Mouse (Mus musculus): ENCODE measurements around the gene Atp6v1g2. TPM values are rescaled to one million over a fixed set of nuclear protein-coding genes. Genes with fewer than 3 reads are reported as not detected.

Atp6v1g2 gene
- polyA plus RNA-seq, 1 experiment = 628 TPM

DNA sequence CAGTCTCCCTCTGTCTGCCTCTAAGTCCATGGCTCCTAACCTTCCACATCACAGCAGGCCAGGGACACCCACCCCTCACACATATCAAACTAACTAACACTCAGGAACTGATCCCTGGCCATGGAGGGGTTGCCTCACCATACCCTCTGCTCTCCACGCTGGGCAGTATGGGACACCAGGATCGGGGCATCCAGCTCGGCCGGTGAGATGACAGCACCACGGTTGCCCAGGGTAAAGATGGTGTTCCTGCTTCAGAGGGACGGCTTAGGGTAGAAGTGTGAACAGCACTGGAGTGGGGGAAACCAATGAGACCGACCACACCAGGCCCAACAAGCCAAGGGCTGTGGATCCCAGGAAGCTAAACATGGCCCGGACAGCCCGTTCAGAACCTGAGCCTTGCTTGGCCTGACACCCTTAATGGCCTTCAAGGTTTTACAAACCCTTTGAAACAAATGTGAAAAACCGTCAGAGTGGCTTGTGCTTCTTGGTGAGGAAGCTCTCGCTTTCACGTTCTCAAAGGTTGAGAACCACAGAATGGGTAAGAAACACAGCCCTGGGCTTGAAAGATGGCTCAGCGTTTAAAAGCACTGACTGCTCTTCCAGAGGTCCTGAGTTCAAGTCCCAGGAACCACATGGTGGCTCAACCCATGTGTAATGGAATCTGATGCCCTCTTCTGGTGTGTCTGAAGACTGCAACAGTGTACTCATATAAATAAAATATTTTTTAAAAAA, 45.7 kb downstream of the Atp6v1g2 start:
- no peak for TF ChIP-seq CTCF (IDR thresholded peaks at IDR 0.05; ENCODE audit: borderline replicate concordance, insufficient read depth, low read depth, low read length)
- no peak for TF ChIP-seq POLR2A (IDR thresholded peaks at IDR 0.05; ENCODE audit: borderline replicate concordance, insufficient read depth, low read length)
- WGBS = 86% methylated on average over 13 of the region's 13 CpGs
- no peak overlapping the region for H3K27ac ChIP-seq (ENCODE audit: insufficient read depth, low read length)
- no peak for DNase-seq
- no peak overlapping the region for H3K4me3 ChIP-seq (replicated peaks; ENCODE audit: insufficient read depth, low read depth, low read length)
- H3K27me3 ChIP-seq (ENCODE audit: control insufficient read depth, insufficient read depth, low read length) = no peaks in the 10 kb centered on the region
- H3K4me1 ChIP-seq (ENCODE audit: control insufficient read depth, insufficient read depth, low read length) = no peaks in the 10 kb centered on the region

GRCm38 (mm10) chr17:35280276-35280675, 46.8 kb downstream of the Atp6v1g2 start:
- 74% methylated on average over 3 of the region's 3 CpGs for WGBS
- Histone ChIP-seq H3K27ac (ENCODE audit: insufficient read depth, low read length) (no peak overlapping the region), H3K27me3 (ENCODE audit: control insufficient read depth, insufficient read depth, low read length) (no peaks in the 10 kb centered on the region), H3K4me1 (ENCODE audit: control insufficient read depth, insufficient read depth, low read length) (no peaks in the 10 kb centered on the region), H3K4me3 (replicated peaks; ENCODE audit: insufficient read depth, low read depth, low read length) (no peak overlapping the region)
- no peak for DNase-seq
- no peak for TF ChIP-seq CTCF (IDR thresholded peaks at IDR 0.05; ENCODE audit: borderline replicate concordance, insufficient read depth, low read depth, low read length)
- no peak for TF ChIP-seq POLR2A (IDR thresholded peaks at IDR 0.05; ENCODE audit: borderline replicate concordance, insufficient read depth, low read length)

DNA sequence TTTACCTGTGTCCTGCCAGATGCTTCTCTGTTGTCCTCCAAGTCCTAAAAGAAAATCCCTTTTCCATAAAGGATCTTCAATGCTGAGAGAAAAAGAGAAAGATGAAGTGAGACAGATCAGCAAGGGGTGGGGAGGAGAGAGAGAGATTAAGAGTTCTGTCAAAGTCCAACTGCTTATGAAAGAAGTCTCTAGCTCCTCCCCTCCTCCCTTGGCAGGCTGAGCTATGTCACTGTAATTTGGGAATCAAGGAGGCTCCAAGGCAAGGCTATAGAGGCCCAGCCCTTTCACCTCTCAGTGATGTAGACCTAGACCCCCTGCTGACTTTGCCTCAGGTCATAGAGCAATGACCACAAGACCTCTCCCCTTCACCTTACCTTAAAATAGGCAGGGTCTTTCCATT, 52.0 kb downstream of the Atp6v1g2 start:
- no peak for DNase-seq
- no peak for TF ChIP-seq POLR2A (IDR thresholded peaks at IDR 0.05; ENCODE audit: borderline replicate concordance, insufficient read depth, low read length)
- TF ChIP-seq CTCF (IDR thresholded peaks at IDR 0.05; ENCODE audit: borderline replicate concordance, insufficient read depth, low read depth, low read length) = no peak
- Histone ChIP-seq H3K27ac (ENCODE audit: insufficient read depth, low read length) (no peak overlapping the region), H3K27me3 (ENCODE audit: control insufficient read depth, insufficient read depth, low read length) (no peaks in the 10 kb centered on the region), H3K4me1 (ENCODE audit: control insufficient read depth, insufficient read depth, low read length) (no peaks in the 10 kb centered on the region), H3K4me3 (replicated peaks; ENCODE audit: insufficient read depth, low read depth, low read length) (no peak overlapping the region)

Other genes starting within 250 kb of the Atp6v1g2 start
- gene Vars, start 232.7 kb upstream of the Atp6v1g2 start, polyA plus RNA-seq (2012; rRNA removed) = 65.3 and 77.0 TPM in 2 replicates
- 25.5 and 30.1 TPM in 2 replicates for gene Vwa7, start 217.1 kb upstream of the Atp6v1g2 start, polyA plus RNA-seq (2012; rRNA removed)
- gene Sapcd1, start 205.6 kb upstream of the Atp6v1g2 start, polyA plus RNA-seq (2012; rRNA removed) = 2.0 and 2.3 TPM in 2 replicates
- 4.3 and 5.5 TPM in 2 replicates for gene Msh5, start 186.9 kb upstream of the Atp6v1g2 start, polyA plus RNA-seq (2012; rRNA removed)
- gene Clic1, start 183.7 kb upstream of the Atp6v1g2 start, polyA plus RNA-seq (2012; rRNA removed) = 41.2 and 42.9 TPM in 2 replicates
- gene Ddah2, start 174.6 kb upstream of the Atp6v1g2 start, polyA plus RNA-seq (2012; rRNA removed) = 59.5 and 63.3 TPM in 2 replicates
- 0.11 and 0.15 TPM in 2 replicates for gene Ly6g6c, start 168.3 kb upstream of the Atp6v1g2 start, polyA plus RNA-seq (2012; rRNA removed)
- gene Mpig6b, start 167.5 kb upstream of the Atp6v1g2 start, polyA plus RNA-seq (2012; rRNA removed) = 0.25 and 0.43 TPM in 2 replicates
- 5.3 and 6.3 TPM in 2 replicates for gene Ly6g6e, start 156.8 kb upstream of the Atp6v1g2 start, polyA plus RNA-seq (2012; rRNA removed)
- 8.5 and 10.4 TPM in 2 replicates for gene Ly6g6d, start 155.6 kb upstream of the Atp6v1g2 start, polyA plus RNA-seq (2012; rRNA removed)
- gene Ly6g6f, start 148.1 kb upstream of the Atp6v1g2 start, polyA plus RNA-seq (2012; rRNA removed) = 0.86 and 1.1 TPM in 2 replicates
- 337 and 394 TPM in 2 replicates for gene Abhd16a, start 144.4 kb upstream of the Atp6v1g2 start, polyA plus RNA-seq (2012; rRNA removed)
- 0.28 TPM in 1 of 2 replicates, not detected in the other for gene Ly6g5c, start 125.4 kb upstream of the Atp6v1g2 start, polyA plus RNA-seq (2012; rRNA removed)
- gene Ly6g5b, start 118.2 kb upstream of the Atp6v1g2 start, polyA plus RNA-seq (2012; rRNA removed) = 2.2 and 3.4 TPM in 2 replicates
- 32.7 TPM in 2 replicates for gene Gpank1, start 112.2 kb upstream of the Atp6v1g2 start, polyA plus RNA-seq (2012; rRNA removed)
- gene Csnk2b, start 111.6 kb upstream of the Atp6v1g2 start, polyA plus RNA-seq (2012; rRNA removed) = 231 TPM in 2 replicates
- gene D17H6S53E, start 107.3 kb upstream of the Atp6v1g2 start, polyA plus RNA-seq (2012; rRNA removed) = 12.3 and 14.6 TPM in 2 replicates
- 0.21 and 0.28 TPM in 2 replicates for gene Apom, start 101.6 kb upstream of the Atp6v1g2 start, polyA plus RNA-seq (2012; rRNA removed)
- 211 and 226 TPM in 2 replicates for gene Bag6, start 98.5 kb upstream of the Atp6v1g2 start, polyA plus RNA-seq (2012; rRNA removed)
- gene Prrc2a, start 68.8 kb upstream of the Atp6v1g2 start, polyA plus RNA-seq (2012; rRNA removed) = 277 and 289 TPM in 2 replicates
- gene Aif1, start 57.6 kb upstream of the Atp6v1g2 start, polyA plus RNA-seq (2012; rRNA removed) = 2.1 and 4.1 TPM in 2 replicates
- 2.8 and 3.2 TPM in 2 replicates for gene Lst1, start 45.2 kb upstream of the Atp6v1g2 start, polyA plus RNA-seq (2012; rRNA removed)
- gene Ltb, start 39.2 kb upstream of the Atp6v1g2 start, polyA plus RNA-seq (2012; rRNA removed) = 0.34 and 0.38 TPM in 2 replicates
- gene Tnf, start 31.7 kb upstream of the Atp6v1g2 start, polyA plus RNA-seq (2012; rRNA removed) = not detected in 2 replicates
- 0.11 and 0.13 TPM in 2 replicates for gene Lta, start 28.3 kb upstream of the Atp6v1g2 start, polyA plus RNA-seq (2012; rRNA removed)
- not detected in 2 replicates for gene Gm16181, start 12.8 kb upstream of the Atp6v1g2 start, polyA plus RNA-seq (2012; rRNA removed)
- gene Nfkbil1, start 2.1 kb downstream of the Atp6v1g2 start, polyA plus RNA-seq (2012; rRNA removed) = 12.7 and 13.2 TPM in 2 replicates
- gene Ddx39b, start 8.1 kb downstream of the Atp6v1g2 start, polyA plus RNA-seq (2012; rRNA removed) = 438 and 458 TPM in 2 replicates
- 174 and 183 TPM in 2 replicates for gene H2-D1, start 29.1 kb downstream of the Atp6v1g2 start, polyA plus RNA-seq (2012; rRNA removed)
- 0.26 and 0.92 TPM in 2 replicates for gene H2-Q1, start 86.7 kb downstream of the Atp6v1g2 start, polyA plus RNA-seq (2012; rRNA removed)
- gene H2-Q2, start 108.6 kb downstream of the Atp6v1g2 start, polyA plus RNA-seq (2012; rRNA removed) = 1.4 and 1.5 TPM in 2 replicates
- gene H2-Q4, start 146.0 kb downstream of the Atp6v1g2 start, polyA plus RNA-seq (2012; rRNA removed) = 5.1 and 7.0 TPM in 2 replicates
- gene H2-Q6, start 191.2 kb downstream of the Atp6v1g2 start, polyA plus RNA-seq (2012; rRNA removed) = 0.90 and 1.4 TPM in 2 replicates
- gene H2-Q7, start 205.5 kb downstream of the Atp6v1g2 start, polyA plus RNA-seq (2012; rRNA removed) = 1.9 and 2.6 TPM in 2 replicates
- gene H2-Q10, start 236.4 kb downstream of the Atp6v1g2 start, polyA plus RNA-seq (2012; rRNA removed) = 0.06 and 0.11 TPM in 2 replicates

All from cerebellum, adult 2 months (tissue).